Mouse (Mus musculus): ENCODE results near the gene Kmt5b.

DNA sequence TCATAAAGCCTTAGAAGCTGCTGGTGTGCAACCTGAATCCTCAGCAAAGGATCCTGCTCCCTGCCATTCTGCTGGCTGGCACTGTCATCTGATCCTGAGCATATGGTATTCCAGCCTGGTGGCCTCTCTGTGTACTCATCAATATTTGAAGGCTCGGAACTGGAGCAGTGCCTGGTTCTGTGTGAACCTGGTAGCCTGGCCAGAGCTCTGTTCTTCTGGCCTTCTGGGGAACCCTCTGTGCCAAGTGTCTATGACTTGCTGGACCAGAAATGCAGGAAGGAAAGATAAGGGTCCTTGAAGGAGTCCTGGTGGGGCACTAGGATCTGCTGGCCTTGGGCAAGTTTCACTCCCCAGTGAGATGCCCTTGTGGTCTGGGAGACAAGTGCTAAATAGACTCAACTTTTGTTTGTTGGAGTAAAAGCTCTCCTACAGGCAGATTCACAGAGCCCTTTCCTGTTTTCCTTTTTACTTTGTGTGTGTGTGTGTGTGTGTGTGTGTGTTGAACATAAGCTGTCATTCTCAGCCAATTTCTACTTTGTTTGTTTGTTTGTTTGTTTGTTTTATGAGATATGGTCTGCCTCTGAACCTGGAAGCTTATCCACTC is 78.7 kb downstream of the Kmt5b start:
- TF ChIP-seq CTCF (IDR thresholded peaks at IDR 0.05; ENCODE audit: borderline replicate concordance, control insufficient read depth, extremely low read depth, insufficient read depth, low read length, poor library complexity), result no peak
- no peak for TF ChIP-seq POLR2A (IDR thresholded peaks at IDR 0.05; ENCODE audit: control insufficient read depth, extremely low read depth, insufficient read depth, low read length, poor library complexity)
